In genomic region chr13:63644308-63644707, GRCm38 (mm10) we compare ENCODE assay signal across 29 mouse cellular contexts.
DNase-seq lines count a peak whose midpoint lies in the region; ATAC-seq and TF ChIP-seq lines count a peak whose summit lies in the region.
"Had no signal": no experiment of that assay in that cellular context is flagged by ENCODE, and none has a peak within 500 bp of the region (broad histone marks: within the 10 kb centered on the region; RNA-seq: fewer than 3 reads in every experiment).

No protein-coding gene starts in this region.

- no peak for ATAC-seq in heart, embryonic 15.5 days (replicated peaks; ENCODE audit: insufficient number of reproducible peaks, insufficient read depth, low FRiP score, low read depth)
- ATAC-seq in heart, embryonic 12.5 days (ENCODE audit: insufficient number of reproducible peaks, low FRiP score): no peak
- ATAC-seq in intestine, postnatal 0 days: no peak
- ATAC-seq: activated CD4-positive, CD25-positive, alpha-beta regulatory T cell, adult 4 months; forebrain, embryonic 13.5 days; forebrain, embryonic 16.5 days; hindbrain, postnatal 0 days had no signal

- DNase-seq in 416B (ENCODE audit: low read depth) (peak; percentile 11), NIH3T3 (ENCODE audit: low read depth) (peak; percentile 50)
- DNase-seq in fibroblast of lung, adult 2 months (ENCODE audit: low read depth): peak; percentile 26
- no peak for DNase-seq in natural killer cell, adult 2 months (ENCODE audit: low spot score in 2 of 2)
- DNase-seq: adrenal gland, postnatal 10 days; B cell, adult 2 months; cerebellum, adult 11-12 months; cerebellum, adult 8-10 months; cerebellum, postnatal 10 days; cerebellum, postnatal 36 days; embryo, embryonic 11 days; gastrocnemius, postnatal 25 days; heart, postnatal 4 days; kidney, adult 11 months; kidney, adult 8-10 months had no signal

- H3K9me3 ChIP-seq in heart, embryonic 15.5 days (replicated peaks): no peaks in the 10 kb centered on the region
- no peaks in the 10 kb centered on the region for H3K9me3 ChIP-seq in heart, embryonic 12.5 days (replicated peaks)
- H3K9me3 ChIP-seq in intestine, postnatal 0 days (ENCODE audit: control insufficient read depth): no peaks in the 10 kb centered on the region
- H3K9me3 ChIP-seq: embryonic facial prominence, embryonic 10.5 days; embryonic facial prominence, embryonic 13.5 days; forebrain, embryonic 10.5 days; forebrain, embryonic 13.5 days; G1E; heart, embryonic 10.5 days had no signal

- no peak overlapping the region for H3K4me2 ChIP-seq in heart, embryonic 15.5 days
- H3K4me2 ChIP-seq in heart, embryonic 12.5 days: no peak overlapping the region
- no peak overlapping the region for H3K4me2 ChIP-seq in intestine, postnatal 0 days (replicated peaks; ENCODE audit: low read depth)
- H3K4me2 ChIP-seq: embryonic facial prominence, embryonic 13.5 days; forebrain, embryonic 13.5 days; hindbrain, embryonic 14.5 days had no signal

- no peak for TF ChIP-seq CTCF in intestine, postnatal 0 days (IDR thresholded peaks at IDR 0.05; ENCODE audit: low read depth)

- WGBS in heart, embryonic 15.5 days: 86% methylated on average over 5 of the region's 5 CpGs
- WGBS in heart, embryonic 12.5 days: 88% methylated on average over 5 of the region's 5 CpGs
- 80% methylated on average over 5 of the region's 5 CpGs for WGBS in intestine, postnatal 0 days

- no peak overlapping the region for H3K9ac ChIP-seq in heart, embryonic 15.5 days
- H3K9ac ChIP-seq in heart, embryonic 12.5 days: no peak overlapping the region
- H3K9ac ChIP-seq in intestine, postnatal 0 days (ENCODE audit: low read depth, low read length): no peak overlapping the region
- H3K9ac ChIP-seq: embryonic facial prominence, embryonic 13.5 days; forebrain, embryonic 13.5 days; hindbrain, embryonic 14.5 days had no signal

- no peaks in the 10 kb centered on the region for H3K27me3 ChIP-seq in heart, embryonic 15.5 days
- no peaks in the 10 kb centered on the region for H3K27me3 ChIP-seq in heart, embryonic 12.5 days (replicated peaks)
- no peaks in the 10 kb centered on the region for H3K27me3 ChIP-seq in intestine, postnatal 0 days (replicated peaks; ENCODE audit: control insufficient read depth, insufficient read depth, low read length)
- H3K27me3 ChIP-seq: embryonic facial prominence, embryonic 13.5 days; forebrain, embryonic 13.5 days had no signal

- H3K4me3 ChIP-seq in heart, embryonic 15.5 days: no peak overlapping the region
- no peak overlapping the region for H3K4me3 ChIP-seq in heart, embryonic 12.5 days
- H3K4me3 ChIP-seq in intestine, postnatal 0 days (ENCODE audit: low read depth, low read length): no peak overlapping the region
- H3K4me3 ChIP-seq: embryonic facial prominence, embryonic 10.5 days; embryonic facial prominence, embryonic 13.5 days; erythroblast, embryonic 14.5 days; forebrain, embryonic 10.5 days; forebrain, embryonic 13.5 days; heart, embryonic 10.5 days had no signal

- H3K36me3 ChIP-seq in heart, embryonic 15.5 days: no peaks in the 10 kb centered on the region
- H3K36me3 ChIP-seq in heart, embryonic 12.5 days: no peaks in the 10 kb centered on the region
- H3K36me3 ChIP-seq in intestine, postnatal 0 days (ENCODE audit: control insufficient read depth, insufficient read depth): no peaks in the 10 kb centered on the region
- H3K36me3 ChIP-seq: embryonic facial prominence, embryonic 10.5 days; embryonic facial prominence, embryonic 13.5 days; forebrain, embryonic 10.5 days; G1E; heart, embryonic 10.5 days had no signal

- H3K27ac ChIP-seq in heart, embryonic 15.5 days: peak overlapping the region; percentile 89; the same call in 1 of the 2 replicates
- H3K27ac ChIP-seq in heart, embryonic 12.5 days (ENCODE audit: poor library complexity, severe bottlenecking): no peak overlapping the region
- no peak overlapping the region for H3K27ac ChIP-seq in intestine, postnatal 0 days (ENCODE audit: low read depth, low read length)
- H3K27ac ChIP-seq: forebrain, embryonic 10.5 days; forebrain, embryonic 13.5 days; hindbrain, embryonic 14.5 days; hindbrain, postnatal 0 days had no signal

- peaks cover 18% of the 10 kb centered on the region for H3K4me1 ChIP-seq in heart, embryonic 15.5 days (replicated peaks)
- peaks cover 20% of the 10 kb centered on the region for H3K4me1 ChIP-seq in heart, embryonic 12.5 days (replicated peaks)
- H3K4me1 ChIP-seq in intestine, postnatal 0 days (replicated peaks; ENCODE audit: control insufficient read depth, insufficient read depth, low read length): no peaks in the 10 kb centered on the region

Comparison
In these comparisons a context has a peak if more than half of its experiments do, and no peak if none do; other contexts are left out.
1. DNase-seq: peak in 416B (single experiment), NIH3T3 (single experiment) and fibroblast of lung, adult 2 months (single experiment); none in natural killer cell, adult 2 months (0 of 2).